Mouse (Mus musculus) adrenal gland, adult (tissue): ENCODE measurements around the gene Nr1d2.
"Not testable (repeated sequence)": the region's sequence is repeated elsewhere in the genome, so short reads cannot be mapped to it uniquely, and the experiment has no call there.

Source experiments
- DNase-seq, 2 experiments: peaks; one replicate each; pipeline ENCODE4 v3.0.0; 2022 to 2023; ENCODE audit warnings: low spot score in 1 of 2; ENCODE audit not compliant: inconsistent age in 2 of 2

The Nr1d2 gene

GRCm38 (mm10) chr14:18238750-18239731 is at the start of gene Nr1d2:
Gene Nr1d2 (minus strand): TSS chr14:18239127.
- DNase-seq = peak; percentile 100

GRCm38 (mm10) chr14:18287391-18287790 is 48.5 kb upstream of the Nr1d2 start:
- DNase-seq = peak in 1 of 2 experiments; percentile 44

GRCm38 (mm10) chr14:18286441-18286840 is 47.5 kb upstream of the Nr1d2 start:
- DNase-seq = no peak

- DNase-seq = no peak
Measured at GRCm38 (mm10) chr14:18285476-18285875, 46.5 kb upstream of the Nr1d2 start.

- DNase-seq = peak in 1 of 2 experiments; percentile 73
Measured at GRCm38 (mm10) chr14:18284581-18284980, 45.7 kb upstream of the Nr1d2 start.

- DNase-seq = no peak
Measured at GRCm38 (mm10) chr14:18280375-18280774, 41.4 kb upstream of the Nr1d2 start.

- peak in 1 of 2 experiments; percentile 66 for DNase-seq
Measured at GRCm38 (mm10) chr14:18274526-18274925, 35.6 kb upstream of the Nr1d2 start.

- peak in 1 of 2 experiments; percentile 64 for DNase-seq
Measured at GRCm38 (mm10) chr14:18271666-18272065, 32.7 kb upstream of the Nr1d2 start.

GRCm38 (mm10) chr14:18270529-18271441 is 31.9 kb upstream of the Nr1d2 start, which contains the start of the genes Nkiras1 and Rpl15:
Gene Nkiras1 (plus strand): TSS chr14:18271136.
Gene Rpl15 (minus strand): TSS chr14:18271391.
- peak; percentile 99 to 100 for DNase-seq

GRCm38 (mm10) chr14:18269947-18270528 is 31.1 kb upstream of the Nr1d2 start:
- not testable (repeated sequence) for DNase-seq

- DNase-seq = no peak
Measured at GRCm38 (mm10) chr14:18263427-18263826, 24.5 kb upstream of the Nr1d2 start.

- no peak for DNase-seq
Measured at GRCm38 (mm10) chr14:18261203-18261602, 22.3 kb upstream of the Nr1d2 start.

GRCm38 (mm10) chr14:18242638-18243130 is 3.8 kb upstream of the Nr1d2 start:
- DNase-seq = peak in 1 of 2 experiments; percentile 22

- DNase-seq = no peak
Measured at GRCm38 (mm10) chr14:18241786-18242185, 2.9 kb upstream of the Nr1d2 start.

GRCm38 (mm10) chr14:18240132-18240531 is 1.2 kb upstream of the Nr1d2 start:
- peak in 1 of 2 experiments; percentile 53 for DNase-seq

- DNase-seq = peak; percentile 100
Measured at GRCm38 (mm10) chr14:18238131-18238749, 687 bp downstream of the Nr1d2 start.

GRCm38 (mm10) chr14:18237381-18237780 is 1.5 kb downstream of the Nr1d2 start:
- DNase-seq = peak in 1 of 2 experiments; percentile 64

GRCm38 (mm10) chr14:18236496-18237235 is 2.3 kb downstream of the Nr1d2 start:
- DNase-seq = peak in 1 of 2 experiments; percentile 86
